Mouse (Mus musculus) intestine, embryonic 16.5 days (tissue): ENCODE measurements around the gene Hist1h2bn. TPM values are rescaled to one million over a fixed set of nuclear protein-coding genes. Genes with fewer than 3 reads are reported as not detected.
A peak's percentile ranks its signal among the peaks of the same experiment; 100 is the strongest.
"Not testable (repeated sequence)": the region's sequence is repeated elsewhere in the genome, so short reads cannot be mapped to it uniquely, and the experiment has no call there.

ENCODE experiments used
- ATAC-seq: fragments of 200-750 bp; cut with Nextera tagmentation; 2 replicates; pipeline ENCODE4 v1.8.0; 2017; ENCODE audit warnings: moderate TSS enrichment, moderate library complexity
- H3K27ac ChIP-seq: fragments of 300-500 bp; sonication (generic); 2 replicates; pipeline ENCODE4 v1.5.1; 2014; ENCODE audit warnings: mild to moderate bottlenecking, low read length
- H3K27me3 ChIP-seq: fragments of 300-500 bp; sonication (generic); replicated peaks from 2 replicates; pipeline ENCODE4 v1.6.1; 2014; ENCODE audit warnings: low read length, control low read depth, mixed read lengths; ENCODE audit not compliant: control insufficient read depth, insufficient read depth
- H3K36me3 ChIP-seq: fragments of 300-500 bp; sonication (generic); 2 replicates; pipeline ENCODE4 v1.6.1; 2014; ENCODE audit warnings: low read length, control low read depth; ENCODE audit not compliant: control insufficient read depth, insufficient read depth
- H3K4me1 ChIP-seq: fragments of 300-500 bp; sonication (generic); 2 replicates; pipeline ENCODE4 v1.6.1; 2014; ENCODE audit warnings: low read length, control low read depth, mixed read lengths; ENCODE audit not compliant: control insufficient read depth, insufficient read depth
- H3K4me2 ChIP-seq: fragments of 300-500 bp; sonication (generic); 2 replicates; pipeline ENCODE4 v1.6.1; 2014; ENCODE audit warnings: low read depth, low read length, control low read depth
- H3K4me3 ChIP-seq: fragments of 300-500 bp; sonication (generic); 2 replicates; pipeline ENCODE4 v1.5.1; 2014; ENCODE audit warnings: mild to moderate bottlenecking, low read length
- H3K9ac ChIP-seq: fragments of 300-500 bp; sonication (generic); 2 replicates; pipeline ENCODE4 v1.6.1; 2014; ENCODE audit warnings: low read depth, low read length
- H3K9me3 ChIP-seq: fragments of 300-500 bp; sonication (generic); 2 replicates; pipeline ENCODE4 v1.6.1; 2016; ENCODE audit warnings: low read length, control low read depth; ENCODE audit not compliant: control insufficient read depth
- WGBS: fragments of 180-500 bp; shearing (Covaris S2); extraction: QIAGEN DNeasy Blood & Tissue Kit; methylation state at CpG from one replicate; pipeline ENCODE4 v1.1.7; 2014; 5-methylcytosine and 5-hydroxymethylcytosine counted together
- polyA plus RNA-seq: library from polyadenylated mRNA; unstranded; fragments of >200 nt; fragmentation: Nextera tagmentation; extraction: Ambion mirVana; gene quantifications from 2 replicates; pipeline ENCODE4 v1.2.1, GENCODE M21; 2015

Gene Hist1h2bn
- polyA plus RNA-seq, 1 experiment from 2014 or later = 2.5 TPM

GRCm38 (mm10) chr13:21727948-21728572, 25.9 kb upstream of the Hist1h2bn start:
- 24% methylated on average over 9 of the region's 11 CpGs for WGBS
- Histone ChIP-seq H3K27ac (no peak overlapping the region), H3K4me2 (no peak overlapping the region), H3K9ac (no peak overlapping the region), H3K27me3 (no peaks in the 10 kb centered on the region), H3K4me3 (no peak overlapping the region), H3K36me3 (no peaks in the 10 kb centered on the region), H3K4me1 (no peaks in the 10 kb centered on the region), H3K9me3 (no peaks in the 10 kb centered on the region)
- ATAC-seq = peak; percentile 69

DNA sequence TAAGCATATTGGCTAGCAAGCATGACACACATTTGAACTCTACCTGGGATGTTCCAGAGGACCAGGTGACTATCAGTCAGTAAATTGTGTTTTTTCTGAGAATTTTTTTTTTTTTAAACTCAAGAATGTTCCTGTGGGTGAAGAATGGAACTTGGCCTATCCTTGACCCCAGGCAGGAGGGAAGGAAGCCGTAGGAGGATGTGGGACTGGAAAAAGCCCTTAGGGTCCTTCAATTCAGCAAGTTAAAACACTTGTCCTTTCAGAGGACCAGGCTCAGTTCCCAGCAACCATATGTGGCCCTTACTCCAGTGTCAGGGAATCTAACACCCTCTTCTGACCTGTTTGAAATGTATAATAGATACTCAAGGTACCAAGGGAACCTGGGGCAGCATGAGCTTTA, 24.4 kb upstream of the Hist1h2bn start:
- no peak for ATAC-seq
- H3K36me3 ChIP-seq = no peaks in the 10 kb centered on the region
- no peaks in the 10 kb centered on the region for H3K9me3 ChIP-seq
- H3K4me3 ChIP-seq = no peak overlapping the region
- H3K4me1 ChIP-seq = no peaks in the 10 kb centered on the region
- 70% methylated on average over 1 of the region's 1 CpGs for WGBS
- H3K27me3 ChIP-seq = no peaks in the 10 kb centered on the region
- H3K9ac ChIP-seq = no peak overlapping the region
- no peak overlapping the region for H3K4me2 ChIP-seq
- H3K27ac ChIP-seq = no peak overlapping the region

DNA sequence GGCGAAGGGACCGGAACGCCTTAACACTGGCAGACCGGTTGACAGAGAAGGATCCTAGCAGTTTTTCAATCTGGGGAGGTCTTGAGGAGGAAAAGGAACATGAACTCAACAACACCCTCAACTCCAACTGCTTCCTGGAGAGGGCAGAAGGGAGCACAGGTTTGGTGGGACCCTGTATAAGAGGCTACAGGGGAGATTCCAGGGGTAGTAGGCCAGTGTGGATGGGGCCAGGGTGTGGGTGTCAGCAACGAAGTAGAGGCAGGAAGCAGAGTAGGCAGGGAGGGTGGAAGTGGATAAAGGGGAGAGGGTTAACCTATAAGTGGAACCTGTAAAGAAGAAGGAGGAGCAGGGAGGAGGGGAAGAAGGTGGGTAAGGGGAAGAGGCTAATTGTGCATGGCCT, 20.5 kb upstream of the Hist1h2bn start:
- Histone ChIP-seq H3K27ac (no peak overlapping the region), H3K9me3 (no peaks in the 10 kb centered on the region), H3K4me1 (no peaks in the 10 kb centered on the region; the same call in 1 of the 2 replicates), H3K4me3 (no peak overlapping the region), H3K4me2 (no peak overlapping the region), H3K36me3 (no peaks in the 10 kb centered on the region), H3K9ac (no peak overlapping the region), H3K27me3 (no peaks in the 10 kb centered on the region)
- ATAC-seq = no peak
- 75% methylated on average over 5 of the region's 5 CpGs for WGBS

DNA sequence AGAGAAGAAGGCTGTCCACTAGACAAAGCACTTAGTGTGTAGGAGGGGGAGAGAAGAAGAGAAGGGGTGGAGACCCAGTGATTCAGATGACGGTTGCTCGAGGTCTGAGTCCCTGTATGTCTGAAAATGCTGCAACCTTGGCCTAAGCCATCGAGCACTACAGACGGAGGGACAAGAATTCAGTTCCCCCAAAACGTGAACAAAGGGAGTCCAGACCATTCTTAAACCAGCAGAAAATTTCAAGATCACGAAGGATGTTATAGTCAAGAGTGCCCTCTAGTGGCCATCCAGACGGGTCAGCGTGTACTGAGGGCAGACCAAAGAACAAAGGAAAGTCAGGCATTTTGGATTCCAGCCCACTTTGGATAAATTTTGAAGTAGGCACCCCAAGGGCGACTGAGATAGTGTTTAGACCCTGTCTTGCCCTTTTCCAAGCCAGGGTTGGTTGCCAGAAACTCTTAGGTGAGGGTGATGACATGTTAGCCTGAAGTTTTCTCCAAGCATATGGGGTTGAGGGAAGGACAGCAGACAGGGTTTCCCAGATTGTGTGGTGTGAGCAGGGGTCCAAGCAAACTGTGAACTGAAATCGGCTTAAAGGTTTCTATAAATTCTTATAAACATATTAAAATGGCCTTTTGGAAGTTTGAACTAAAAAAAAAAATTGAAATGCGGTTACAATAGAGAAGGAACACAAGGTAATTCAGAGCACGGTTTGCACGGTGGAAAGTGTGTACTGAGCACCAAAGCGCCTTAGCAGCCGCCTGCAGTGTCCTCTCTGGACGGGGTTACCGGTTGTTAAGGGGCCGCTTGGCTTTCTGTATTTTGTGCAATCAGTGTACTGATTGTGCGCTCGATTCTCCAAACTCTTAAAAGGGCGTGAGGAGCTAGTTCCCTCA, 19.7 kb upstream of the Hist1h2bn start:
- no peaks in the 10 kb centered on the region; the same call in 1 of the 2 replicates for H3K4me1 ChIP-seq
- H3K36me3 ChIP-seq = no peaks in the 10 kb centered on the region
- peak overlapping the region; percentile 57 for H3K4me3 ChIP-seq
- H3K9me3 ChIP-seq = no peaks in the 10 kb centered on the region
- peak overlapping the region; percentile 76 for H3K27ac ChIP-seq
- under 1% methylated on average over 21 of the region's 21 CpGs for WGBS
- ATAC-seq = peak; percentile 78
- H3K9ac ChIP-seq = peak overlapping the region; percentile 67
- H3K27me3 ChIP-seq = no peaks in the 10 kb centered on the region
- peak overlapping the region; percentile 70 for H3K4me2 ChIP-seq

DNA sequence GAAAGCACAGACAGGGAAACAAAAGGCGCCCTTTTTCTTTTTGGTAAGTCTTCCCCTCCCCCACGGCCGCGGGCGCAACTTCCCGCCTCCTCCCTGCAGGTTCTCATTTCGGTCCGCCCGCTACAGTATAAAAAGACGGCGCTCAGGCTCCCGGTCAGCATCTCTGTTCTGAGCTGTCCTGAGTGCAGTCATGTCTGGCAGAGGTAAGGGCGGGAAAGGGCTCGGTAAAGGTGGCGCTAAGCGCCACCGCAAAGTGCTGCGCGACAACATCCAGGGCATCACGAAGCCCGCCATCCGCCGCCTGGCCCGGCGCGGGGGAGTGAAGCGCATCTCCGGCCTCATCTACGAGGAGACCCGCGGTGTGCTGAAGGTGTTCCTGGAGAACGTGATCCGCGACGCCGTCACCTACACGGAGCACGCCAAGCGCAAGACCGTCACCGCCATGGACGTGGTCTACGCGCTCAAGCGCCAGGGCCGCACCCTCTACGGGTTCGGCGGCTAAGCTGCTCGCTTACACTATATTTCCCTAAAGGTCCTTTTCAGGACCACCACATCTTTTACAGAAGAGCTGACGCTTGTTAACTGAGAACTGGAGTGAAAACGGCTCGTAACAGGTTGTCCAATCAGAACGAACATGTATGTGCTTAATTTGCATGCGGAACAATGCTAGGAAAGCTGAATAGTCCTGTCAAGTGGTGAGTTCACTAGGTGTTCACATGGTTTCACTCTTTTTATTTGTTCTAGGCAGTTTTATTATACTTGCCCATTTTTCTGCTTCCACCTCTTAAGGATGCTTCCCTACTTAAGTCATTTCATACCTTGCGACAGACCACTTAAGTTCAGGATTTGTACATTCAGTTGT, 18.8 kb upstream of the Hist1h2bn start, which contains the start of gene Hist1h4j:
Gene Hist1h4j (plus strand): TSS at position 159 of the 862 bp plus-strand sequence.
- H3K4me2 ChIP-seq = peak within 1 kb of the TSS; percentile 70

GRCm38 (mm10) chr13:21745006-21745405, 8.9 kb upstream of the Hist1h2bn start:
- Histone ChIP-seq H3K27me3 (no peaks in the 10 kb centered on the region), H3K4me3 (no peak overlapping the region), H3K9ac (no peak overlapping the region), H3K4me2 (no peak overlapping the region), H3K36me3 (no peaks in the 10 kb centered on the region), H3K27ac (no peak overlapping the region), H3K4me1 (peaks cover 7% of the 10 kb centered on the region; the same call in 1 of the 2 replicates), H3K9me3 (no peaks in the 10 kb centered on the region)
- ATAC-seq = no peak
- WGBS = 49% methylated on average over 1 of the region's 1 CpGs

More for the DNA sequence above, 18.8 kb upstream of the Hist1h2bn start, which contains the start of gene Hist1h4j:
- ATAC-seq = peak; percentile 93
- H3K9me3 ChIP-seq, H3K27me3 ChIP-seq, H3K4me1 ChIP-seq, H3K36me3 ChIP-seq: not testable (repeated sequence)
- peak within 1 kb of the TSS; percentile 76 for H3K27ac ChIP-seq
- under 1% methylated on average over 37 of the region's 56 CpGs for WGBS
- peak within 1 kb of the TSS; percentile 67 for H3K9ac ChIP-seq
- peak within 1 kb of the TSS; percentile 57 for H3K4me3 ChIP-seq

DNA sequence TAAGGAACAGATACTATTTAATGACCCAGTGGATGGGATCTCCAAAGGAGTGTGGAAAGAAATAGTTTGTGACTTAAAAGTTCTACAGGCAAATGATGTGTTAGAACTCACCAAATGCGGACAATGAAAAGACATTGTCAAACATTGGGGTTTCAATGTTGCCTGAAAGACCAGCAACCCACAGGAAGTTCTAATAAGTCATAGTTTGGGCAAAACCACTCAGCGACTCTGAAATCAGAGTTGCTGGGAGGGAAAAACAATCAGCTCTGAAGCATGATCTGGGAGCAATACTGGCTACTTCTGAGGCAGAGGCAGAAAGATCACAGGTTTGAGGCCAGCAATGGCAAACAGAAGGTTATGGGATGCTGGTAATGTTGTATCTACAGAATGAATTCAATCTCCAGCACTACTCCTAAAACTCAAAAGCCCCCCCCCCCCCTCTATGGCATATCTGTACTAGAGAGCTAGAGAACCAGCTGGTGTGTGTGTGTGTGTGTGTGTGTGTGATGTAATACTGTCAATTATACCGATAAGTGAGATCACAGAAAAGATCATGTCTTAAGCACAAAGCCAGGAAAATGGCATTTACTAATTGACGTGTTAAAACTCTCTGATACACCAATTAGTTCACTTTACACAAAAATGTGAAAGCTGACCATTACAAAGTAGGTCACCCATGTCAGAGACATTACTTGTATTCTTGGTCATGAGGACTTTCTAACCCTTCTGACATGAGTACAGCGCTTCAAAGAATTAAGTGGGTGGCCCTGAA, 4.3 kb upstream of the Hist1h2bn start:
- no peaks in the 10 kb centered on the region for H3K27me3 ChIP-seq
- peak overlapping the region; percentile 68 for H3K9ac ChIP-seq
- H3K9me3 ChIP-seq = no peaks in the 10 kb centered on the region
- peaks cover 9% of the 10 kb centered on the region; the same call in 1 of the 2 replicates for H3K4me1 ChIP-seq
- H3K36me3 ChIP-seq = no peaks in the 10 kb centered on the region
- H3K4me3 ChIP-seq = peak overlapping the region; percentile 55
- peak overlapping the region; percentile 56 for H3K4me2 ChIP-seq
- WGBS = 3% methylated on average over 5 of the region's 5 CpGs
- ATAC-seq = no peak
- H3K27ac ChIP-seq = peak overlapping the region; percentile 69

DNA sequence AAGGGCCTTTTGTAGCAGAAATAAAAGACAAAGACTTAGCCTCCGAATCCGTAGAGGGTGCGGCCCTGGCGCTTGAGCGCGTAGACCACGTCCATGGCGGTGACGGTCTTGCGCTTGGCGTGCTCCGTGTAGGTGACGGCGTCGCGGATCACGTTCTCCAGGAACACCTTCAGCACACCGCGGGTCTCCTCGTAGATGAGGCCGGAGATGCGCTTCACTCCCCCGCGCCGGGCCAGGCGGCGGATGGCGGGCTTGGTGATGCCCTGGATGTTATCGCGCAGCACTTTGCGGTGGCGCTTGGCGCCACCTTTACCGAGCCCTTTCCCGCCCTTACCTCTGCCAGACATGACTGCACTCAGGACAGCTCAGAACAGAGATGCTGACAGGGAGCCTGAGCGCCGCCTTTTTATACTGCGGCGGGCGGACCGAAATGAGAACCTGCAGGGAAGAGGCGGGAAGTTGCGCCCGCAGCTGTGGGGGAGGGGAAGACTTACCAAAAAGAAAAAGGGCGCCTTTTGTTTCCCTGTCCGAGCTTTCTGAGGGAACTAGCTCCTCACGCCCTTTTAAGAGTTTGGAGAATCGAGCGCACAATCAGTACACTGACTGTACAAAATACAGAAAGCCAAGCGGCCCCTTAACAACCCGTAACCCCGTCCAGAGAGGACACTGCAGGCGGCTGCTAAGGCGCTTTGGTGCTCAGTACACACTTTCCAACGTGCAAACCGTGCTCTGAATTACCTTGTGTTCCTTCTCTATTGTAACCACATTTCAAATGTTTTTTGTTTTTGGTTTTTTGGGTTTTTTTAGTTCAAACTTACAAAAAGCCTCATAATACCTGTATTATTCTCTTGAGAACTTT, 3.5 kb upstream of the Hist1h2bn start, which contains the start of gene Hist1h4k:
Gene Hist1h4k (minus strand): TSS at position 347 of the 859 bp plus-strand sequence.
- H3K27me3 ChIP-seq, H3K4me1 ChIP-seq, H3K36me3 ChIP-seq, H3K9me3 ChIP-seq: not testable (repeated sequence)
- ATAC-seq = peak; percentile 78
- Histone ChIP-seq H3K27ac (peak within 1 kb of the TSS; percentile 89), H3K4me3 (peak within 1 kb of the TSS; percentile 55), H3K4me2 (peak within 1 kb of the TSS; percentile 56), H3K9ac (peak within 1 kb of the TSS; percentile 68)
- WGBS = under 1% methylated on average over 45 of the region's 56 CpGs
